Mouse (Mus musculus) kidney, postnatal 0 days (tissue): ENCODE results near the gene Prom2. TPM values are rescaled to one million over a fixed set of nuclear protein-coding genes. Genes with fewer than 3 reads are reported as not detected.

Experiments
- ATAC-seq: fragments of 200-750 bp; cut with Nextera tagmentation; replicated peaks from 2 replicates; pipeline ENCODE4 v1.8.0; 2017; ENCODE audit warnings: low read depth, moderate number of reproducible peaks, moderate TSS enrichment, moderate library complexity; ENCODE audit not compliant: low FRiP score
- DNase-seq: peaks from one replicate; pipeline ENCODE4 v3.0.0-alpha.2; 2016; ENCODE audit warnings: low spot score
- H3K27ac ChIP-seq: fragments of 300-500 bp; sonication (generic); 2 replicates; pipeline ENCODE4 v1.5.1; 2014; ENCODE audit warnings: mild to moderate bottlenecking
- H3K27me3 ChIP-seq: fragments of 300-500 bp; sonication (generic); 2 replicates; pipeline ENCODE4 v1.6.1; 2014; ENCODE audit warnings: low read length, mixed read lengths; ENCODE audit not compliant: insufficient read depth
- H3K36me3 ChIP-seq: fragments of 300-500 bp; sonication (generic); 2 replicates; pipeline ENCODE4 v1.6.1; 2014; ENCODE audit warnings: low read length, mixed read lengths; ENCODE audit not compliant: insufficient read depth
- H3K4me1 ChIP-seq: fragments of 300-500 bp; sonication (generic); replicated peaks from 2 replicates; pipeline ENCODE4 v1.6.1; 2014; ENCODE audit warnings: antibody characterized with exemption, low read length, mixed read lengths; ENCODE audit not compliant: insufficient read depth
- H3K4me2 ChIP-seq: fragments of 300-500 bp; sonication (generic); 2 replicates; pipeline ENCODE4 v1.6.1; 2014; ENCODE audit warnings: mild to moderate bottlenecking, low read length, moderate library complexity, mixed read lengths
- H3K4me3 ChIP-seq: fragments of 300-500 bp; sonication (generic); replicated peaks from 2 replicates; pipeline ENCODE4 v1.5.1; 2014; ENCODE audit warnings: low read depth, low read length
- H3K9ac ChIP-seq: fragments of 300-500 bp; sonication (generic); 2 replicates; pipeline ENCODE4 v1.6.1; 2014; ENCODE audit warnings: low read depth, low read length
- H3K9me3 ChIP-seq: fragments of 300-500 bp; sonication (generic); replicated peaks from 2 replicates; pipeline ENCODE4 v1.6.1; 2016; ENCODE audit warnings: low read length, inconsistent platforms, mixed read lengths
- CTCF ChIP-seq: IDR thresholded peaks from 2 replicates; pipeline ENCODE4 v1.5.1; 2016; ENCODE audit warnings: antibody characterized with exemption, low read depth, mild to moderate bottlenecking, moderate library complexity
- WGBS: fragments of 180-500 bp; shearing (Covaris S2); extraction: QIAGEN DNeasy Blood & Tissue Kit; methylation state at CpG from one replicate; pipeline ENCODE4 v1.1.7; 2014; 5-methylcytosine and 5-hydroxymethylcytosine counted together
- polyA plus RNA-seq: library from polyadenylated mRNA; unstranded; fragments of >200 nt; fragmentation: Nextera tagmentation; extraction: Ambion mirVana; gene quantifications from 2 replicates; pipeline ENCODE4 v1.2.1, GENCODE M21; 2015

The Prom2 gene
- polyA plus RNA-seq, result 2.2 and 2.4 TPM in 2 replicates

- TF ChIP-seq CTCF, result no peak
- no peak within 1 kb of the TSS for H3K9ac ChIP-seq
- no peaks in the 10 kb centered on the region for H3K9me3 ChIP-seq
- DNase-seq, result peak; percentile 31
- peaks cover 18% of the 10 kb centered on the region for H3K27me3 ChIP-seq
- no peaks in the 10 kb centered on the region for H3K4me1 ChIP-seq
- H3K27ac ChIP-seq, result no peak within 1 kb of the TSS
- peak; percentile 71 for ATAC-seq
- H3K4me3 ChIP-seq, result peak within 1 kb of the TSS; percentile 5; the same call in 1 of the 2 replicates
- no peaks in the 10 kb centered on the region for H3K36me3 ChIP-seq
- peak within 1 kb of the TSS; percentile 40 for H3K4me2 ChIP-seq
- 3% methylated on average over 29 of the region's 29 CpGs for WGBS
Measured at GRCm38 (mm10) chr2:127541185-127541584, at the start of gene Prom2. TSS of gene Prom2 (minus strand) at chr2:127541467.

- no peaks in the 10 kb centered on the region for H3K27me3 ChIP-seq
- no peak overlapping the region for H3K9ac ChIP-seq
- no peak overlapping the region for H3K27ac ChIP-seq
- H3K4me3 ChIP-seq, result no peak overlapping the region
- no peaks in the 10 kb centered on the region for H3K9me3 ChIP-seq
- peak; percentile 29; the same call in 1 of the 2 replicates for TF ChIP-seq CTCF
- H3K4me2 ChIP-seq, result no peak overlapping the region
- peaks cover 28% of the 10 kb centered on the region for H3K36me3 ChIP-seq
- ATAC-seq (no peak), DNase-seq (peak; percentile 8)
- peaks cover 6% of the 10 kb centered on the region for H3K4me1 ChIP-seq
- WGBS, result 79% methylated on average over 4 of the region's 4 CpGs
Measured at GRCm38 (mm10) chr2:127590840-127591239, 49.6 kb upstream of the Prom2 start.

GRCm38 (mm10) chr2:127590204-127590603, 48.9 kb upstream of the Prom2 start:
- H3K27me3 ChIP-seq, result no peaks in the 10 kb centered on the region
- H3K36me3 ChIP-seq, result peaks cover 25% of the 10 kb centered on the region
- no peaks in the 10 kb centered on the region for H3K9me3 ChIP-seq
- TF ChIP-seq CTCF, result no peak
- H3K4me1 ChIP-seq, result peaks cover 6% of the 10 kb centered on the region
- H3K4me2 ChIP-seq, result no peak overlapping the region
- no peak overlapping the region for H3K27ac ChIP-seq
- H3K4me3 ChIP-seq, result no peak overlapping the region
- DNase-seq (no peak), ATAC-seq (no peak)
- H3K9ac ChIP-seq, result no peak overlapping the region
- 76% methylated on average over 15 of the region's 15 CpGs for WGBS

- H3K9me3 ChIP-seq, result no peaks in the 10 kb centered on the region
- no peak for ATAC-seq
- no peak for TF ChIP-seq CTCF
Measured at GRCm38 (mm10) chr2:127588897-127589296, 47.6 kb upstream of the Prom2 start.

GRCm38 (mm10) chr2:127587514-127587844, 46.2 kb upstream of the Prom2 start:
- Histone ChIP-seq H3K36me3 (peaks cover 9% of the 10 kb centered on the region; the same call in 1 of the 2 replicates), H3K9ac (peak overlapping the region; percentile 94), H3K27me3 (no peaks in the 10 kb centered on the region), H3K9me3 (no peaks in the 10 kb centered on the region), H3K27ac (peak overlapping the region; percentile 93), H3K4me1 (peaks cover 6% of the 10 kb centered on the region), H3K4me2 (peak overlapping the region; percentile 84), H3K4me3 (peak overlapping the region; percentile 92)
- peak; percentile 4 for DNase-seq
- WGBS, result under 1% methylated on average over 22 of the region's 22 CpGs
- TF ChIP-seq CTCF, result no peak
- peak; percentile 27; the same call in 1 of the 2 replicates for ATAC-seq

More at GRCm38 (mm10) chr2:127588897-127589296, 47.6 kb upstream of the Prom2 start:
- Histone ChIP-seq H3K4me1 (peaks cover 6% of the 10 kb centered on the region), H3K27me3 (no peaks in the 10 kb centered on the region), H3K9ac (0 out of 2 replicates have a peak overlapping the region, but pooled peaks have one; percentile 94), H3K27ac (no peak overlapping the region), H3K4me3 (no peak overlapping the region), H3K4me2 (no peak overlapping the region), H3K36me3 (peaks cover 12% of the 10 kb centered on the region; the same call in 1 of the 2 replicates)
- 90% methylated on average over 9 of the region's 9 CpGs for WGBS
- no peak for DNase-seq

GRCm38 (mm10) chr2:127586694-127587513, 45.6 kb upstream of the Prom2 start, which contains the start of the genes Zfp661 and Mrps5:
TSS of gene Zfp661 (minus strand) at chr2:127587094.
TSS of gene Mrps5 (plus strand) at chr2:127587222.
- peak within 1 kb of the TSS; percentile 93 for H3K27ac ChIP-seq
- 5% methylated on average over 39 of the region's 39 CpGs for WGBS
- ATAC-seq, result peak; percentile 79
- TF ChIP-seq CTCF, result no peak
- no peaks in the 10 kb centered on the region for H3K9me3 ChIP-seq
- H3K27me3 ChIP-seq, result no peaks in the 10 kb centered on the region
- H3K4me3 ChIP-seq, result peak within 1 kb of the TSS; percentile 92
- DNase-seq, result peak; percentile 75
- H3K9ac ChIP-seq, result peak within 1 kb of the TSS; percentile 94
- H3K4me2 ChIP-seq, result peak within 1 kb of the TSS; percentile 84
- H3K4me1 ChIP-seq, result peaks cover 6% of the 10 kb centered on the region
- peaks cover 6% of the 10 kb centered on the region; the same call in 1 of the 2 replicates for H3K36me3 ChIP-seq
